Mouse (Mus musculus): ENCODE data around the gene Ogfod2. TPM values are rescaled to one million over a fixed set of nuclear protein-coding genes. Genes with fewer than 3 reads are reported as not detected.

The Ogfod2 gene
- total RNA-seq (2022), result 10 to 100 TPM; 34.9 to 41.6 (median 38.9) TPM

DNA sequence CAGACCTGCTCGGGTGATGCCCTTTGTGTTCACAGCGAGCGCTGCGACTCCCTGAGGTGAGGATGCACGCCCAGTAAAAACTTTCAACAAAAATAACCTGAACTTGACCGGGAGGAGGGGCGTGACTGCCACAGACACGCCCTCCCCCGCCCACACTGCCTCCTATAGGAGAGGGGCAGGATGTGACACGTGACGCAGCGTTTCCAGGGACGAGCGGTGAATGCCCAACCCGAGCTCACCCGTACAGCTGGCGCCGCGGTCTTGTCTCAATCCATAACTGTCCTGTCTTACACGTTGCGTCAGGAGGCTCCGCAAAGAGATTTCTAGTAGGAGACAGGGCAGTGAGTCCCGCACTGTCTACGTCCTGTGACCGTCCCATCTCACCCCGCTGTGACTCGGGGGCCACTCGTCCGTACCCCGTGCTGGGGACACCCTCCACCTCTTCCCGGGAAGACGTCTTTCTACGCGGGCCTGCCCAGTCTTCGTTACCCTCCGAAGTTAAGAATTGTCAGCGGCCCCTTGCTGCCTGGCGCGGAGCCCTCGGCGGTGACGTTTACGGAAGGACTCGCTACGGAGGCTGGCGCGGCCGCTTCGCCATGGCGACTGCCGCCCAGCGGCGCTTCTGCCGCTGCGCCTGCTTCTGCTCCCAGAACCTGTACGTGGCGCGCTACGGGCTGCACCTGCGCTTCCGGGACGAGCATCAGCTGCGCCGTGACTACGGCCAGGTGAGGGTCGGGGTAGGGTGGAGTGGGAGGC, at the start of gene Ogfod2:
Ogfod2 (plus strand) TSS at position 556 of the 756 bp plus-strand sequence.
- DNase-seq (ENCODE audit: low spot score in 2 of 2), result peak; percentile 91 to 93

DNA sequence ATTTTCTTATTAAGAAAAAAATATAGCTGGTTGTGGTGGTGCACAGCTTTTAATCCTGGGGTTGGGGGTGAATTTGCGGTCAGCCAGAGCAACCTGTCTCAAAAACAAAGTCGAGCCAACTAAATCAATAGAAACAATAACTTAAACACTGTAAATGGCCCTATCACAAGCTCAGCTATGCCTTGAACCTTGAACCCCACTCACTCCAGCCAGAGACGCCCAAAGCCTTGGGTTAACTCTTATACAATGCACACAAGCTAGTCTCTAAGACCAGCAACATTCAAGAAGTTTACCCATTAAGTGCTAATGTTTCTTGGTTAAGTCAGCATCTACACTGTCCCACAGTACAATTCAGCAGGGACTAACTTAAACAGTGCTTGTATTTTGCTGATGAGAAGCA, 42.4 kb upstream of the Ogfod2 start:
- DNase-seq (ENCODE audit: low spot score in 2 of 2), result no peak

DNA sequence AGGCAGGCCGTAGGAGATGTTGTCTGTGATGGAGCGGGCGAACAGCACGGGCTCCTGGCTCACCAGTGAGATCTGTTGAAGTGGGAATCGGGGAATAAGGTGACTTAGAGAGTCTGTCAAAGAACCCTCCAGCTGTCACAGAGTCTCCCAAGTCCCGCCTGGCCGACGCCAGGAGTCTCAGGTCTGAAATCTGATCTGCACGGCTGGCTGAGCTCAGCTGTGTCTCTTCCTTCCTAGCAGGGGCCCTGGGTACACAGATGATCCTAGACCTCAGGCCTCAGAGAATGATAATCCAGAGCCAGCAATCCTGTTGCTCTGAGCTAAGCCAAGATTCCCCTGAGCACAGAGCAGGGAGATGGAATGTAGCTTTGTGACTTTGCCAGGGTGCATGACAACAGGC, 38.4 kb upstream of the Ogfod2 start:
- no peak for DNase-seq (ENCODE audit: low spot score in 2 of 2)

DNA sequence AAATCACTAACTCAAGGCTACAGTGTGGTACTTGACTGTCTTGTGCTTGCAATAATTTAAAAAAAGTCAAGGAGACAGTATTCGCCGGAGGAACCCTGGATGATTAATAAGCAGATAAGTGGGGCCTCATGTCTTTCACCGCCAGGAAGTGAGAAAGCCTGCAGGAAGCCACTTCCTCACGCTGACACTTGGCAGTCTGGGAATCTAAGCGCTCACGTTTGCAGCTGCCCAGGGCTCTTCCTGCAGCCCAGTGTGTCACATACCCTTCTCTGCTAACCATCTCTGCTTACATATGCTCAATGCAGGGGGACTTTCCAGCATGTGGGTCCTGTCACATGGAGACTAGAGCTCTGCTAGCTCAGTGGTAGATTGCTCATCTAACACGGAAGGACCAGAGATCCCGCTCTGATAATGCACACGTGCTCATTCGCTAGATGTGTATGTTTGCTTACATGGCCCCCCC, 37.2 kb upstream of the Ogfod2 start:
- no peak for DNase-seq (ENCODE audit: low spot score in 2 of 2)

DNA sequence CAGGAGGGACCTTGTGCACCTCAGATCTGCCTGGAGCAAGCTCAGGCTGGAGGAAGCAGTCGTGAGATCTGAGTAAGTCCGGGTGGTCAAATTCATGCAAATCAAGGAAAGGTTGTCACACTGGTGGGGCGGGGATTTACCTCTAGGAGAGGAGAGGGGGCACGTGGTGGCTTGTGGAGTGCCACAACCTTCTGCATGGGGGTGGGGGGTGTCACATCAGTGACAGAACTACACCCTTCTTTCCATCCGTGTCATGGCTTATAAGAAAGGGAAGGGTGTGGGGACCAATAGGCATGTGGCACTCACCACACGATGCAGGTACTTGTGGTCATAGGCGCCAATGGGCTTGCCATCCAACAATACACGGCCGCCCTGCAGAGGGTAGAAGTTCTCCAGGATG, 36.4 kb upstream of the Ogfod2 start:
- DNase-seq (ENCODE audit: low spot score in 2 of 2), result no peak

DNA sequence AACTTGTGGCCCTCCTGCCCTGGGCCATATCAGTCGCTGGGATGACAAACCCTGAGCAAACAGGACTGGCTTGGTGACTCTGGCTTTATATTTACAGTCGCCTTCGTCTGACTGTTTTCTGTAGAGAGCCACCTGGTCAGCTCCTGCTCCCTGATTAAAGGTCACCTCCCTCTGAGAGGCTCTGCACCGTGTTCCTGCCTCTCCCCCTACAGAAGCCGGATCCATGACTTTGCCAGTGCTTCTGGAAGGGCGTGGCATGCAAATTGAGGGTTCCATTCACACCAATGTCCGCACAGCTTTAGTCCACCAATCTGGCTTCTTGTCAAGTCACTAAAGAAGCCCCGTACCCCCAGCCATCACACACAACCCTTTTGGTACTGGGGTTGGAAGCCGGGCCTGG, 35.5 kb upstream of the Ogfod2 start:
- DNase-seq (ENCODE audit: low spot score in 2 of 2), result no peak

DNA sequence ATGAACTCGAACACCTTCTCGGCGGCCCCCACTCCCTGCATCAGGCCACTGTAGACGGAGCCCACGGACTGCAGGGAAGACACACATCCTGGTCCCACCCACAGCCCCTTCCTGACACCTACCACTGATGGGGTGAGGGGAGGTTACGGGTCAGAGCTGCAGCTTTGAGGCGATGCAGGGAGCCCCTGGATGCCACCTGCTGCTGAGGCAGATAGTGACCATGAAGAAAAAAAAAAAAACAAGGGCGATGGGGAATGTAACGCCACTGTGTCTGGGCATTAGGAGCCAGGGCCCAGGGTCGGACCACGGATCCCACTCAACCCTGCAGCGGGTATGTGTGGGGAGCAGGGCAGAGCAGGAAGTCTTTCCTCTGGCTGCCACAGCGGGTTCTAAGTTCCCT, 34.9 kb upstream of the Ogfod2 start:
- no peak for DNase-seq (ENCODE audit: low spot score in 2 of 2)

DNA sequence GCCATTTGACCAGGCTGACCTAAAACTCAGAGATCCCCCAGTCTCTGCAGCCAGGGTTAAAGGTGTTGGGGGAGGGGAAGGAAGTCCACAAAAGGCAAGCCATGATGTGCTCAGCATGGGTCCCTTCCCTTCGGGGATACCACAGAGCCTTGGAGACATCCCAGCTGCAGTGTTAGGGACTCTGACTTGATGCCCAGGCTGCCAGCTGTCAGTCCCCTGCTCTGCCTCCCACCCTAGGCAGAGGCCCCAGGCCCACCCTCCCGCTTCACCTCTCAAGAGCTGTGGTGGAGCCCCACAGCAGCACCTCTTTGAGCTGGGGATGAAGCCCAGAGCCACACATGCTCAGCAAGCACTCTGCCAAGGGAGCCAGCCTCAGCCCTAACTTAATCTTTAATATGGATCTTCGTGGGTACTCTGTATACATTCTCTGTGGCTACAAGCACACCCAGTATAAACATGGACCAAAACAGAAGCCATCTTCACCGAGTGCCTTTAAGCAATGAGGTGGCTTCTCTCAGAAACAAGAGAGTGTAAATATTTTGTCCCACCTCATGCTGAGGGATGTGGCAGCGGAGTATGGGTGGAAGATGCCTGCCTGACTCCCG, 34.1 kb upstream of the Ogfod2 start:
- no peak for DNase-seq (ENCODE audit: low spot score in 2 of 2)

DNA sequence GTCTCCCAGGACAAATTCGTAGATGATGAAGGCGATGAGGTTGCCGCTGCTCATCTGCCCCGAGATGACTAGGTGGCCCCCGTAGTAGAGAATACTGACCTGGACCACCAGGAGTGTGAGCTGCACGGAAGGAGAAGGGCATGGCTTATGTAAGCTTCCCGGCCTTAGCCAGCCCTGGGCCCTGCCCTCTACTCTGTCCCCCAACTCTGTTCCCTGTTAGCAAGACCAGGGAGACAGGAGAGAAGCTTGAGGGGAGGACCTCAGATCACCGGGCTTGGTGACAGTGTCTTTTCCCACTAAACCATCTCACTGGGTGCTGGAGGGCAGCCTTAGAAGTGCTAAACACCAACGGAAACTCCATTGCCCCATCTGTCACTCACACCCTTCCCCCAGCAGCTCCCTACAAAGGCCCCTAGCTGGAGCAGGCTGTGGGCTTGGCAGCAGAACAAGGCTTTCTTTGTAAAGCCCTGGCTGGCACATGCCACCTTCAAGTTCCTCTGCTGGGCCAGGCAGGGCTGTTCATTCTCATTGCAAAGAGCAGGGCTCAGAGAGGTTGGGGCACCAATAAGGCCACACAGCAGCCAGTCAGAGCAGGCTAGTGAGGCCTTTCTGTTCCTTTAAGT, 33.2 kb upstream of the Ogfod2 start:
- peak; percentile 81 to 85 for DNase-seq (ENCODE audit: low spot score in 2 of 2)

DNA sequence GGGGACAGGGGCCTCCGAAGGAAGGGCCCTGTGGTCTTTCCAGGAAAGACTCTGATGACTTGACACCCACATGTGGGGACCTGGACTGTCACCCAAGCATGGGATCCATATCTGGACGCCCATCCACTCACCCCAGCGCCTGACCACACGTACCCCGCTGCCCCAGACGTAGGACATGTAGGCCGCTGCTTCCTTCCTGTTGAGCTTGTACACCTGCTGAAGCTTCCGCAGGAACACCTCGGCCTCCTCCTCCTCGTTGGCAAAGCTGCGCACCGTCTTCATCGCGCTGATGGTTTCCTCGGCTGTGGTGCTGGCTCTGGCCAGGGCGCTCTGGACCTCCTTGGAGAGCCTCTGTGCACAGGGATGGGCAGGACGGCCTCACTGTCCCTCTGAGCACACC, 32.2 kb upstream of the Ogfod2 start:
- DNase-seq (ENCODE audit: low spot score in 2 of 2), result no peak

DNA sequence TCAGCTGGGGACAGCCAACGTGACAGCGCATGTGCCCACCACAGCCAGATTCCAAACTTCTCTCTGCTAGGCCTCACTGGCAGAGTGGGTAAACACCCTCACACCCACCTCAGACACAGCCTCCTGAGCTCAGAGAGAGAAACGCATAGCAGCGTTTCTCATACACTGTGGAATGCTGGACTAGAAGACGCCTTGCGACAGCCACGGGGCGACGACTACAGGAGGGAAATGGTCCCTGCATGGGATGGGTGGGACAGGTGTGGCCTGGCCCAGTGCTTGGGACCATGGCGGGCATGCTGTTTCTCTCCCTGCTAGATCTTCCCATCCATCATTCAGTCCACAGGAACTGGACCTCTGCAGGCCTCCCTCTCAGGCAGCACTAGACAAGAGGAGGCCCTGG, 29.6 kb upstream of the Ogfod2 start:
- no peak for DNase-seq (ENCODE audit: low spot score in 2 of 2)

DNA sequence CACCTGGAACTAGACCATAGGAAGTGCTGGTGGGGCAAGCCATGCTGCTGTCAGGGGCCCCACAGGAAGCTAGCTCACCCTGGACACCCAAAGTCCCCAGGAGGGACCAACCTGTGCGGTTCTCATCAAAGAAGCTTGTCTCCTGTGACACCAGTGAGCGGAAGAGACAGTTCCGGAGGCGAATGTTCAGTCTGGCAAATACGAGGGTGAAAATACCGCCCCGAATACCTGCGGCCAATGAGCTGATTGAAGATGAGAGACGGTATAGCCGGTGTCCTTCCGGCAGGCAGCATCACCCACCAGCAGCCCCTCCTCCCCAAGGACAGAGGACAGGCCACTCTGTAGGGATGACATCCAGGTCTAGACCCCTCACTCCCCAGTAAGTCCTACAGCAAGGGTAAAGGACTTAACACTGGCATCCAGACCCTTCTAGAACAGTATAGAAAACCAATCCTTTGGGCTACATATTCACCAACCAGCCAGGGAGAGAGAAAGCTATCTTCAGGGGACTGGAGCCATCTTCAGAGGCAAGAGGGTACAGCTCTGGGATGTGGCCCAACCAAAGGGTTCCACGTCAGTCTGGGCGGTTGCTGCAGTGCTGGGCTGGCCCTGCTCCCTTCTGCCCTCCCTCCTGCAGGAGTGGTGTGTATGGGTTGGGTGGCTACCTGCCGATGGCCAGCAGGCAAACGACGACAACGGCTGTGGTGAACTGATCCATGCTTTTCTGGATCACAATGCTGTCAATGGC, 29.0 kb upstream of the Ogfod2 start:
- DNase-seq (ENCODE audit: low spot score in 2 of 2), result no peak

DNA sequence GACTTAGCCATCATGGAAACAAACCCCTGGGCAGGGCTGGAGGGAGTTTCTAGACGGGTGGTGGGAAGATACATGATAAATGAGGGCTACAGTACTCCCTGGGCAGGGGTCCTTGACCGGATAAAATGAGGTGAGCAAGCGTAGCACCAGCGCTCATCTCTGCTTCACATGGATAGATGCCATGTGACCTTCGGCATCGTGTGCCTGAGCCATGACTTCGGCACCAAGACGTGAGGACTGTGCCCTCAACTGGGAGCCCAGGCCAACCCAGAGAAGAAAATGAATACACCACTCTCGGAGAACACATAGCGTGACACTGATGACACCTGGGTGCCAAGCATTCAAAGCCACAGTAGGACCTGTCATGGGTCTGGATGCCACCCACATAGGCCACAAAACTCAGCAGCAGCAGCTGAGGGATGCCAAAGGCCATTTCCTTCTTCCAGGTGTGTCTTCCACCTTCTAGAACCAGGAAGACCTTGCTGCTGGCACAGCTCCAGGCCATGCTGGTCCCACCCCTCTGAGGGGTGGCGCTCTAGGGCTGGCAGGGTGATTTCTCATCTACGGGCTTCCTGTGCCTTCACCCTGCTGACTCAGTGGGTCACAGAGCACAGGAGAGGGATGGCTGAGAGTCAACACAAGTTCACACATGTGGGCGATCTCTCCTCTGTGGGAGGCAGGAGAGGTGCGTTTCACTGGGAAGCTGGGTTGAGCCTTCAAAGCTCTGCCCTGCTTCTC, 28.1 kb upstream of the Ogfod2 start:
- no peak for DNase-seq (ENCODE audit: low spot score in 2 of 2)

DNA sequence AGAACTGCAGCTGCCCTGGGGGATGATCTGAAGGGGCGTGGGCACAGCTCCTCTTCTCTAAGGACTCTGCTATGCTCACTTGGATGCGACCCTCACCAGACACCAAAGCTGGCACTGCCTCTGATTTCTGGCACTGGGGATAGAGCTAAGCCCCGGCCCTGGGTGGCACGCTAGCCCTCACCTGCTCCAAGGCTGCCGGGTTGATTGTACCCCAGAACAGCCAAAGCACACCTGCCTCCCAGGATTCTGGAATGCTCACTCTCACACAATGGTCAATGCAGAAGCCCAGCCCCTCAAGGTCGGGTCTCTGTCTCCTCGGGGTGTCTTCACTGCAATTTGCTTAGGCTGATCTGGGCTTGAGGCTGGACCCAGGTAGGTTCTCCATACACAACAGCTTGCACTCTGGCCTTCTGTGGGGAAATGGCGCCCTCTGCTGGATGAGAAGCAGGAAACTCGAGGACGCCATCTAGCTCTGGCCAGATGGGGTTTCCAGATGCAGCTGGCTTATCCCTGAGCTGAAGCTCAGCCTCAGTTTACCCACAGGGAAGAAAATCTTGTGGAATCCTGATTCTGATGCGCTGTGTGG, 27.4 kb upstream of the Ogfod2 start:
- peak; percentile 70 to 86 for DNase-seq (ENCODE audit: low spot score in 2 of 2)

DNA sequence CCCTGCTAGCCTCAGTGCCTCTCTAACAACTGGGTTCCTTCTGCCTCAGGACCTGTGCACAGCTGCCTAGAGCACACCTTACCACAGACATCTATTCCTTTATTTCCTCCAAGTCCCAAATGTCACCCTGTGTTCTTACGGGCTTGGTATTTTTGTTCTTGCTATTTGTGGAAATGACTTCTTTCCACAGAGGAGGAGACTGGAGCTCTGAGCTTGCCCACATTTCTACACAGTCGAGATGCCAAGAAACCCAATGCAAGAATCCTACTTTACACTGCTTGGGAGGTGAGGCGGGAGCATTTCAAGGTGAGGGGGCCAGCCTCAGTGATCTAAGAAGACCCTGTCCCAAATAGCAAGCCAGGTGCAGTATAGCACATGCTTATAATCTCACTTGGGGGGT, 26.6 kb upstream of the Ogfod2 start:
- DNase-seq (ENCODE audit: low spot score in 2 of 2), result no peak

DNA sequence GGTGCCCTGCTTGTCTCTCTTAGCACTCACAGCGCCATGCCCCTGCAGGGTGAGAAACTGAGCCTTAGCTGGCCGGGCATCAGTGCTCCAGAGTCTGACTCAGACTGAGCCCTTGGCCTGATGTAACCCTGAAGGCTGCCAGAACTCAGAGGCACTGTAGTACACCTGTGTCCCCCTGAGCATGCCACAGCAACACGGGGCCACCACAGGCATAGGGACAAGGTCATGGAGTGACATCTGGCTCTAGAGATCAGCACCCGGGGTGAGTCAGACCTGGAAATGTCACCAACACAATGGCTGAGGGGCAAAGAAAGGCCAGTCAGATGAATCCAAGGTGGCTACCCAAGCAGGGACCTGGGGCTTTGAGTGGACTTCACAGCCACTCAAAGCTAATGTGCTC, 25.2 kb upstream of the Ogfod2 start:
- DNase-seq (ENCODE audit: low spot score in 2 of 2), result no peak

DNA sequence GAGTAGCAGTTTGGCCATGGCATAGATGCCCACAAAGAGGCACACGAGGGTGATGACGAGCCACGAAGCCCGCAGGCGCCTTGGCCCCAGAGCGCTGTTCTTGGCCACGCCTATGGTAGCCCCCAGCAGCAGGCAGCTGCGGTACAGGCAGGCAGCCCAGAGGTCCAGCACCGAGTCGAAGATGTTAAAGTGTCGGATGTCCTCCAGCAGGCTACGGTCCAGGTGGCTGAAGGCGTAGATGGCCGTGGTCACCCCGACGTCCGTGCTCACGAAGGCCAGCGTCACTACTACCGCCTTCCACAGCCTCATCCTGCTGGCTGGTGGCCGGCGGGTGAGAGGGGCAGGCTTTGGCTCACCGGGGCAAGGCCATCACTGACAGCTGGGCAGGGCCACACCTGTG, 22.2 kb upstream of the Ogfod2 start:
- no peak for DNase-seq (ENCODE audit: low spot score in 2 of 2)

DNA sequence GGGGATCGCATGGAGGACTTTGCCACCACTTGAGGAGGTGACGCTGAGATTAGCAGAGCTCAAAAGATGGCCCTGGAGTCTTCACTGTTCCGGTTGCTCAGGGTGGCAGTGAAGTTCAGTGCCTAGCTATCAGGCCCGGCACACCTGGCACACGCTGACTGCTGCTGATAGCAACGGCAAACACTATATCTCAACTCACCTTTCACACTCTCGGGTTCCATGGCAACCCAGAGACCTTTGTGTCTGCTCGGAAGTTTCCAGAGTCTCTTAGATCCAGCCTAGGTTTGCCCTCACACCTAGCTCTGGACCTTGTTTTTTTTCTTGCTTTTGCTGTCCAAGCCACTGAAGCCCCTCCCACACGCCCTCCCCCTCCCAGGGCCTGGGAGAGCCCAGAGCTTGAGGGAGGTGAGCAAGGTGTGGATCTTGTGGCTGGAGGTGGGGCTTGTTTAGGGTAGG, 20.1 kb upstream of the Ogfod2 start:
- no peak for DNase-seq (ENCODE audit: low spot score in 2 of 2)

DNA sequence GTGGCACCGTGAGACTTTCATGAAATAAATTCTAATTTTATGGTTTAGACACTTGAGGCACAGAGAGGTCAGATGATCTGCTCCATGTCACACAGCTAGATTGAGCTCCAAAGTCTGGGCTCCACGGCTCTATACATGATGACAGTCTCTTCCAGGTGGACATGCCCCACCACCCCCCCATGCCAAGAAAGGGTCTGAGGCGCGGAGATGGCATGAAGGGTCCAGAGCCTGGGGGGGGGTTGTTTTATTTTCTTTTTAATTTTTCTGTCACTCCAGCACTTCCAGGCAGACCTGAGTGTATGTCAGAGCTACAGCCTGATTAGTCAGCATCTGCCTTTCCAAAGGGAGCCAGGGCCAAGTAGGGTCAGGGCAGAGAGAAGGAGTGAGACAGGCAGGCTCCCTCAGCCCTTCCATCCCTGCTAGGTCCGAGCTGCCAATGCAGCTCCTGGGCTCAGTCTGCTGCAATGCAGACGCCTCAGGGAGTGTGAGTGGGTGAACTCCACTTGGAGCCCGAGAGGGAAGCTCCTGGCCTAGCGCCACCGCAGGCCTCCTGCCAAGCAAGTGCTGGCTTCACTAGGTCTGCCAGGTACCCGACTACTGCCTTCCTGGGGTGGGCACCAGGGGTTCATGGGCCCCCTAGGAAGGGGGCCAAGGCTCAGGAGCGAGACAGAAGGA, 18.8 kb upstream of the Ogfod2 start:
- peak in 1 of 2 experiments; percentile 76 for DNase-seq (ENCODE audit: low spot score in 2 of 2)

Data from layer of hippocampus, adult 8-10 months (tissue).